Mouse (Mus musculus): ENCODE measurements around the gene Dusp3.

Gene Dusp3

DNA sequence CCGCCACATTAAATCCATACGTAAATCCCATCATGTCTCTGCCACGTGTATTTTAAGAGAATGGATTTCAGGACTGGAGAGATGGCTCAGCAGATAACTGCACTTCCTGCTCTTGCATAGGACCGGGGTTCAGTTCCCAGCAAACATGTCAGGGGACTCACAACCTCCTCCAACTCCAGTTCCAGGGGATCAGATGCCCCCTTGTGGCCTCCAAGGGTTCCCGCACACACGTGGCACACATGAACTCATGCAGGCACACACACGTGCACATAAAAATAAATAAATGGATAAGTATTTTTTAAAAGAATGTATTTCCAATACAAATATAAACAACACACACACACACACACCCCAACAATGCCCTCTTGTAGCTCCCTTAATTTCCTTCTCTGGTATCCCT, 9.9 kb downstream of the Dusp3 start:
- DNase-seq (ENCODE audit: low spot score in 2 of 2), result no peak

DNA sequence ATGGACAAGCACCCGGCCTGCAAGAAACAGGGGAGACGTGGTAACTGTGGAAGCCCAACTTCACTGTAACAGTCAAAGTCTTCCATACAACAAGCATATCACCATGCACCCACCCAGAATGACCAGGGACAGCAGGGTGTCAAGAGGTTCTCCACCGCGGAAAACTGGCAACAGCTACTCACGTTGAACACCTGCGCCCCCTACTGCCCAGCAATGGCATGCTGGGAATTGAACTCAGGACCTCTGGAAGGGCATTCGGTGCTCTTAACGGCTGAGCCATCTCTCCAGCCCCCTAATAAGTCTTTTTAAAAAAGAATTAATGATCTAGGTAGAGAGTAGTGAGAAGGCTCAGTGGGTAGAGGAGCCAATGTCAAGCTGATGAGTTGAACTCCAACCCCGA, 11.9 kb downstream of the Dusp3 start:
- DNase-seq (ENCODE audit: low spot score in 2 of 2), result no peak

DNA sequence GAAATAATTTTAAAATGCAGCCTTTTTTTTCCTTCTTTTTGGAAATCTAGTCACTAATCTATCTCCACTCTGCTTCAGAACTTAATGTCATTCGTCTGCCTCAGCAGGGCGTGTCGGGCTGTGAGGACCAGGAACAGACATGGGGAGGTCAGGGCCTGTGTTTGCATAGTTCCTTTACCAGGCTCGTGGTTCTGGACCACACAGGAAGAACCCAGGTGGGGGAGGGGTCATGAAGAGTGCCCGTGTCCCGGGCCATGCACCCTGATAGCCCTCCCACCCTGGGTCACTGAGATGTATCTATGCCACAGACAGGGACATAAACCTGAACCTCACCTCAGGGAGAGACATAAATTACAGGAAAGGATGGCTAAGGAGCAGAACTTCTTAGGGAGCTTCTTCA, 12.6 kb downstream of the Dusp3 start:
- no peak for DNase-seq (ENCODE audit: low spot score in 2 of 2)

DNA sequence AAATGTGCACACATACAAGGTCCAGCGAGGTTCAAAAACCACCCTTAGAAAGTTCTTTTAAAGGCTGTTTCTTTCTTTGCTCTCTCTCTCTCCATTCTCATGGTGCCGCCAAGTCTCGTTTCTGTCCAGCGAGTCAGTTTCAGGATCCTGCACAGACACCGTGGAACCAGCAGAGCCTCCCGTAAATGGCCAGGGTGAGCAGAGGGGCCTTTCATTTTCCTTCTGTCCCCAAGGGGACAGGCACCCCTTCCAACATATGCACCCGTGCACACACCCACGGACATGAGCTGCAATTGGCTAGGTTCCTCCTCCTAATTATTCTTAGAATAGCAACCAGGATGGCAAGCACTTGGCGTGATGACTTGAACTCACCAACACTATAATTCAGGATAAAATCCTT, 13.3 kb downstream of the Dusp3 start:
- DNase-seq (ENCODE audit: low spot score in 2 of 2), result no peak

DNA sequence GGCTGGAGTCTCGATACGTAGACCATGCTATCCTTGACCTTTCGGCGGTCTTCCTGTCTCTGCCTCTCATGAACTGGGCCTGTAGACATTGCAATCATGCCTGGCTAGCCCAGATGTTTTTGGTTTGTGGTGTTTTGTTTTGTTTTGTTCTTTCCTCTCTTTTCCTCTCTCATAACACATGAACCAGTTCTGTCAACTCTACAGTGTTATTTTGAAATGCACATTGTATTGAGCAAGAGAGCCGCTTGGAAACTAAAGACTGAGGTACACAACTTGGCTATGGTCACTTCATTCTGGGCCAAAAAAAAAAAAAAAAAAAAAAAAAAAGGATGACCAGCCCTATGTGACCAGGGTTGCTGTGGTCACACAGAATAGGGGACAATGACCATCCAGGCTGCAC, 14.2 kb downstream of the Dusp3 start:
- no peak for DNase-seq (ENCODE audit: low spot score in 2 of 2)

DNA sequence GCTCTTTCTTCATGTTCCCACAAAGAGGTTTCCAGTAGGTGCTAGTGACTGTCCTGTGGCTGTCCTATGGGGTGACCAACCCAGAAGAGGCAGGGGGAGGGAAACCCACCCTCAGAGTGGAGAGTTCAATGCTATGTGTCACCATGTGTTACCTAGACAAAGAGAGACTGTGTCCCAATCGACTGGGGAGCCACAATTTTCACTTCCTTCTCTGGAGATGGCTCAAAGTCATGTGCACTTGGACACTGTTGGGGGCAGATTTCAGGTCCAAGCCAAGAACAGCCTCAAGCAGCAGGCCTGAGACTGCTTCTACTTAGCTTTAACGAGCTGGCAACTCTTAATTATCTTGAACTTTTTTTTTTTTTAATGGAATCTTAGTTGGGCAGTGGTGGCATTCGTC, 14.7 kb downstream of the Dusp3 start:
- DNase-seq (ENCODE audit: low spot score in 2 of 2), result no peak

DNA sequence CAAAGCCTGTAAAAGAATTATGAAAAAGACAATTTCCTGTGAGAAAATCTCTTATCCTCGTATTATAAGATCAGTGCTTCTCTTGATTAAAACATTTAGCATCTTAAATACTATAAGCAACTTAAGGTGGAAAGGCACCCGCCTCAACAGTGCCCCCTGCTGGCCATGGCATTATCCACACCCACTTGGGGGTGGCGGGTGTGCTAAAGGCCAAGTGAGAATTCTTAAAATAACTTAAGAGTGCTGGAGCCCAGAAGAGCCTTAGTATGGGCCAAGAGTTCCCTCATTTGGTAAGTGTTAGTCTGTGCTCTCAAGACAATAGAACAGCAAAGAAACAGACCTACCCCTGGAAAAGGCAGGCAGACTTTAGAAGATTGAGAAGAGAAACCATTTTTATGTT, 15.4 kb downstream of the Dusp3 start:
- peak in 1 of 2 experiments; percentile 80 for DNase-seq (ENCODE audit: low spot score in 2 of 2)

DNA sequence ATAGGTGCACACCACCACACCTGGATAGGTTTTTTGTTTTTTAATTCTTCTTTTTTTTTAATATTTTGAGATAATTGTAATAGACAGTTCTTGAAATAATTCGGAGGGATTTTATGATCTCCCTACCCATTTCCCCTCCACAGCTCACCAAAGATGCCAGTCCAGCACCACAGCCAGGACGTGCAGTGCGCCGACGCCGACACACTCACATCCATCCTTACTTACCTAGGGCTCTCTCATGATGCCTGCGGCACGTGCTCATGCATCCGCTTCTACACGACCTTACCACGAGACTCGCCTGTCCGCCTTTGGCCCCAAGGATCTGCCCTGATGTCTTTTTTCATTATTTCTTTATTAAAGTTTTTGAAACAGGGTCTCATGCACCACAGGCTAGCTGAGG, 17.0 kb downstream of the Dusp3 start:
- DNase-seq (ENCODE audit: low spot score in 2 of 2), result no peak

DNA sequence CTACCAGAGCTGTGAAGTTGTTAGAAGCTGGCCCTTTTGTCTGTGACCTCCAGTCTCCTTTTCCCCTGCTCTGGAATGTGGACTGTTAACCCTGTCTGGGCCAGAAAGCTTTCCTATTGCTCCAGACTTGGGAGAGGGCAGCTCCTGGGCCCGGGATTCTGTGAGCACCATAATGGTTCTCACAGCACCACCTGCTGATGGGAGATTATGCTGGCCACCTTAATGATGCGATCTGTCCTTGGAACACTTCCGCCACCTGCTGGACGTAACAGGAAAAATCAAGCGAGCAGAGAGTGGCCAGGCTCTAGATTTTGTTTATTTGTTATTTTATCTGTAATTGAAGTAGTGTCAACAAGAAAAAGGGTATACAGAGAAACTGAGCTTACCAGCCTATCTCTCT, 18.0 kb downstream of the Dusp3 start:
- DNase-seq (ENCODE audit: low spot score in 2 of 2), result peak; percentile 63 to 83

DNA sequence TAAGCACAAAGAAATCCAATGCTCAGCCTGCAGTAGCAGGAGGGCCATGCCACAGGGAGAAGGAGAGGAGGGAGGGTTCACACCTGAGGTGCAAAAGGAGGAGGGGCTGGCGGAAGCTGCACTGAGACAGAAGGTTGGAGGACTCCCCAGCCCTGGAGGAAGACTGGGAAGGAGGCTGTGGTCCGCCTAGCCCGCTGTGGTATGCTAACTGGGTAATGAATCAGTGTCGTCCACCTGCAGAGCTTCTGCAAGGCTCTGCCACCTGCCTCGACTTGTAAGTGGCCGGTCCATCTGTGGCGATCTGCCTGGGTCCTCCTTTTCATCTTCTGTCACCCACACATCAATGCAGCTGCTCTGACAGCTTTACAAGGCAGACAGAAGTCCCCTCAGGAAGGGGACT, 18.5 kb downstream of the Dusp3 start:
- no peak for DNase-seq (ENCODE audit: low spot score in 2 of 2)

DNA sequence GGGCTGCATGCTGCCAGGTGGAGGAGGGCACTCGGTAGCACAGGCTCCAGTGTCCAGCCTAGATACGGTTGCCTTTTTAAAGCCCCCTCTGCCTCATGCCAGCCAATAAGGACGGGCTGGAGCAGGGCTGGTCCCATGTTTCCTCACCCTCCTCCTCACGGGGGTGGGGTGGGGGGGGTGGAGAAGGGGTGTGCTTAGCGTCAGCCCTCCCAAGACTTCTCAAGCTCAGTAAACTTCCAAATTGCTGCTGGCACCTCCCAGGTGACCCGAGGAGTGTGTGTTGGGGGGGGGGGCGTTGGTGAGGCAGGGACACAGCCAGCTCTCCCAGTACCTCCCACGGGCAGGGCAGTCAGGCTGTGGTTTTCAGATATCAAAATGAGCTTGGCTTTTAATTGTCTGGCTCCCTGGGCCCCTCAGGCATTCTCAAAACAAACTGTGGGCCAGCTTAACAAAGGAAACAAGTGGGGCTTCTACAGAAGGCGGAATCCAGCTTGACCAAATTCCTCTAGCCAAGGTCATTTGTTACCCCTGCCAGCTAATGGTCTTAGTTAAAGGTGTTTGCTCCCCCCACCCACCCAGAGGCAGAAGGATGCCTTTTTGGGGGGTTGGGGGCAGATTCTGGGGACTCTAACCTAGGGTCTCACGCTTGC, 19.7 kb downstream of the Dusp3 start, which contains the start of gene Sost:
TSS of gene Sost (minus strand) at position 51 of the 650 bp plus-strand sequence.
- no peak for DNase-seq (ENCODE audit: low spot score in 2 of 2)

DNA sequence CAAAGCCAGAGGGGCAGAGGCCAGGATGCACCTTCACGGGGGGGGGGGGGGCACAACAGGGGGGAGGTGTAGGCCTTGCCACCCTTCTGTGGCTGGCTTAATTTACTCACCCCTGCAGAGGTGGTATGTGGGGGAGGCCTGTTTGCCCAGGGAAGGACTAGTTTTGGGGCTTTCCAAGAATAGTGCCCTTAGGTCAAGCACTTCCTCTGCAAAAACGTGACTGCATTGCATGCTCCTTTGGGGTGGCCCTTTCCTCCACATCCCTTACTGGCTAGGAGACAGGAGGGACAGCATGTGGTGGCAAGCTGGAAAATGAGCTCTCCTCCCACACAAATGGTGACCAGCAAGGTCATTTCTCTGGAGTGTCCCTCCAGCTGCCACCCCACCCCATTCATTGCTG, 21.3 kb downstream of the Dusp3 start:
- DNase-seq (ENCODE audit: low spot score in 2 of 2), result no peak

DNA sequence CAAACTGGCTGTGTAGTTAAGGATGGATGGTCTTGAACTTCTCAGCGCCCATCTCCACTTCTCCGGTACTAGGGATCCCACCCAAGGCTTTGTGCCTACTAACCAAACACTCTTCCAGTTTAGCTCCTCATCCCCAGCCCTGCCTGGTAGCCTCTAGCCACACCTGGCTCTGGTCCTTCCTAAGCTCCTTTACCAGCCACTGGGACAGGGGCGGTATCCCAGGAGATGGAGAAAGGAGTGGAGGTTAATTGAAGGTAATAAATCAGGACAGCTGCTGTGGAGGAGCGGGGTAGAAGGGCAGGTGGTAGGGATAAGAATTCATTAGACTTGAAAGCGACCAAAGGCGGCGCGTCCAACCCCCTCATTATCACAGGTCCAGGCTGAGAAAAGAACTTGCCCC, 22.2 kb downstream of the Dusp3 start:
- DNase-seq (ENCODE audit: low spot score in 2 of 2), result no peak

DNA sequence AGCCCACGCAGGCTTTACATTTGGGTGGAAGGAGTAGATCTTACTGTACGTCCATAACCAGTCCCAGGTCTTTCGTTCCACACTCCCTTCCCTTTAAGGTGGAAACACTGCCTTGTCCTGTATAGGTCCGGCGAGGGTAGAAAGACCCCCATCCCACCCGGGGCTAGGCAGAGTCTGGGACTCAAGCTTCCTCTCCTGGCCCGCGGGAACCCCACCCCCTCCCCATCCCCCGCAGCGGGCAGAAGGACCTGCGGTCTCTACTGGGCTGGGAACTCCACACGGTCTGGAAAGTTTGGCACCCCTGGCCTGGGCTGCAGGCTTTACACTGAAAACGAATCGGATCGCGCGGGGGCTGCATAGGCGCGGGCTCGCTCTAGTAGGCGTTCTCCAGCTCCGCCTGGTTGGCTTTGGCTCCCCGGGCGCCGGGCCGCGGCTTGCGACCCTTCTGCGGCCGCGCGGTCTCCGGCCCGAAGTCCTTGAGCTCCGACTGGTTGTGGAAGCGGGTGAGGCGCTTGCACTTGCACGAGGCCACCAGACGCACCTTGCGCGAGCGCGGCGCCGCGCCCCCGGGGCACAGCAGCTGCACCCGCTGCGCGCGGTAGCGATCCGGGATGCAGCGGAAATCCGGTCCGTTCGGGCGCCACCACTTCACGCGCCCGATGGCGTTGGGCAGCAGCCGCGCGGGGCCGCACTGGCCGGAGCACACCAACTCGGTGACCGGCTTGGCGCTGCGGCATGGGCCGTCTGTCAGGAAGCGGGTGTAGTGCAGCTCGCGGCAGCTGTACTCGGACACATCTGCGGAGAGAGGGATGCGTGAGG, 23.1 kb downstream of the Dusp3 start:
- peak in 1 of 2 experiments; percentile 66 for DNase-seq (ENCODE audit: low spot score in 2 of 2)

DNA sequence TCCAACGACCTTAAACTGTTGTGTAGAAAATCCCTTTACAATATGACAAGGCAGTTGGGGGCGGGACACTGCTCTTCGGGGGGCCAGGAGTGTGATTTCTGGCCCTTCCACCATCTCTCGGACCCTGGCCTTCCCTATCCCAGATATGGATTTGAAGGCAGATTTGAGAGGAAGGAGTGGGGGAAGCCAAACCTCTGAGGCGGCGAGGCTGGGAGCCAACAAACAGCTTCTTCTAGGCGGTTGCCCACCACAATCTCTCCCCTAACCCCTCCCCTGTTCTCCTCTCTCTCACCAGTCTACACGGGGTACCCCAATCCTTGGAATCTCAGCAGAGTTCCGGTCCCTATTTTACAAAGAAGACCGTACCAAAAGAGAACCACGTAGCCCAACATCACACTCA, 23.8 kb downstream of the Dusp3 start:
- DNase-seq (ENCODE audit: low spot score in 2 of 2), result no peak

DNA sequence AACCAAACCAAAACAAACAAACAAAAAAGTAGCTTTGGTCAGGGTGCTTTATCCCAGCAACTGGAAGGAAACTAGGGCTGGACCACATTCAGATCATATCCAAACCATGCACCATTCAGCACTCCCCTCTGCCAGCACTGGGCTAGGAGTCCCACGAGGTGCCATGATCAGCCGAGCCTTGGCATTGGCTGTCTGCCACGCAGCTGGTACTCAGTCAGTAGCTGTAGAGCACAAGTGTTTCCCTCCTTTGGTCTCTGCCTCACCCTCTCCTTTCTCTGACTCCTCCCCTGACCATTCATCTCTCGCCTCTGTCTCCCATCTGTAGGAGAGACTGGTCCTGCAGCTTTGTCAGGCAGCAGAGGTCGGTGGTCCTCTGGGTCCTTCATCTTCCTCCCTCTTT, 29.3 kb downstream of the Dusp3 start:
- DNase-seq (ENCODE audit: low spot score in 2 of 2), result no peak

DNA sequence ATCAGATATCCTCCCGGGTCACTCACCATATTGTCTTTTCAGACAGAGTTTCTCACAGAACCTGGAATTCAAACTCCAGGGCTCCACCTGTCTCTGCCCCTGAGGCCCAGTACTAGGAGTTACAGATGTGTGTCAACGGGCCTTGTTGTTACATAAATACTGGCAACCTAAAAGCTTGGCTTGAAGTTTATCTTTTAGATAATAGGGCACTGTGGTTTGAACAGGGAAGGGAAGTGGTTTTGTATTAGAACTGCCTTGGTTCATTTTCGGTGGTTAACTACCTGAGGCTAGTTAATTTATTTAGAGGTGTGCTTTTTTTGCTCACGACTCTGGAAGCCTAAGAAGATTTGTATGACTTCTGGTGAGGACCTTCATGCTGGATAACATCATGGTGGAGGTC, 33.4 kb downstream of the Dusp3 start:
- no peak for DNase-seq (ENCODE audit: low spot score in 2 of 2)

DNA sequence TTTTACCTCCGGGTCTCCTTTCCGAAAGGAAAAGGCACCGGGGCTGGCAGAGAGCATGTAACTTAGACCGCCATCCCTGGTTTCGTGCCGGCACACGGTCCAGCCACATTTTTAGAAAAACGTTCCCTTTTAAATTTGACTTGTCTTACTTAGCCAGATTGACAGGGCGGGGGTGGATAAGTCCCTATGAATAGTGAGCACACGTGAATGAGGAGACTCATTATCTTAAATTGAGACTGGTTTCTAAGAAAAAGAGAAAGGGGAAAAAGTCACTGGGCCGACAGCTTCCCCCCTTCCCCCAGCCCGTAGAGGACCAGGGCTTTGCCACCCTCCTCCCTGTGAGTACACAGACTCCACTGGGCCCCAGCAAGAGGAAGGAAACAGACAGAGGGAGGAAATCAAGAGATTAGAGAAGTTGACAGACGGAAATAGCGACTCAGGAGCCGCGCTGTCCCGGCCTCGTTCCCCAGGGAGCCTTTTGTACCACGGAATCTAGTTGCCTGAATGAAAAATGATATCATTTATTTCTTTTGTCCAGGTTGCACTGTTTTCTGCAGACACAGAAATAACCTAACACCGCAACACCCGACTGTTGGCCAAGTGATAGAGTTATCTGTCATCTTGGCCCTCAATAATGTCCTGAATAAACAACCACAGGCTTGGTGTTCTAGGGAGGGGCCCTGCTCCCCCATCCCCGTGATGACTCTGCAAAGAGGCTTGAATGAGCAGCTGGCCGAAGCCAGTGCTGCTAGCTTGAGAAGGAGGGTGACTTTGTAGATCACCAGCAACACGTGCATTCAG, 34.1 kb downstream of the Dusp3 start:
- peak in 1 of 2 experiments; percentile 44 for DNase-seq (ENCODE audit: low spot score in 2 of 2)

DNA sequence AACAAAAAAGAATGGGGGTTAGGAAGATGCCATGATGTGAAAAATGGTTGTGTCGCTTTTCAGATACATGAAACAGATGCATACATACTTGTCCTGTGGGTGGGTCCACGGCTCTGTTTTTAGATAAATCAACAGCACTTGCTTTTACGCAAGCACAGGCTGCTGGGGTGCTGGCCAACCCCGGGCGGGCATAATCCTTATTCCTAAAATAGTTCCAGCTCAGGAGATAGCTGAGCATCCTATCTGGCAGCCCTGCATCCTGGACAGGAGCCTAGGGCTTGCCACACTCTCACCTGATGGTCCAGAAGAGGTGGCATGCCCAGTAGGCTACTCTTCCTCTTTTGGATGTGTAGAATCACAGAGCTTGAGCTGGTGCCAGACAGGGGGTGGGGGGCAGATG, 36.8 kb downstream of the Dusp3 start:
- no peak for DNase-seq (ENCODE audit: low spot score in 2 of 2)

DNA sequence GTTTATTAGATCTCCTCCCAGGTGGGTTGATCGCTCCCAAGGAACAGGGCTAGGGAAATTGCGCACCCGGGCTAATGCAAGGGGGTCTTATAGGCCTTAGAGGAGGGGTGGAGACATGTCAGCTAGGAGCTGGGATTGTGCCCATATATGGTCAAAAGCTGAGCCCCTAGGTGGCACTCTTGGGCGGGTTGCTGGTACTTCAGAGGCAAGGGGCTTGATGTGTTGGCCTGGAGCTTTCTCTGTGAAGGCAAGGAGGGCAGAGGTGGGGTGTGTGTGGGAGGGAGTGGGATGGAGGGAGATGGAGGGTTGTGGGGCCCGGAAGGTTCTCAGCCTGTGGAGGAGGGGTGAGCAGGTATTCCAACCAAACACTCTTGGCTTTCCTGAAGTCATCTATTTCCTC, 40.3 kb downstream of the Dusp3 start:
- DNase-seq (ENCODE audit: low spot score in 2 of 2), result no peak

DNA sequence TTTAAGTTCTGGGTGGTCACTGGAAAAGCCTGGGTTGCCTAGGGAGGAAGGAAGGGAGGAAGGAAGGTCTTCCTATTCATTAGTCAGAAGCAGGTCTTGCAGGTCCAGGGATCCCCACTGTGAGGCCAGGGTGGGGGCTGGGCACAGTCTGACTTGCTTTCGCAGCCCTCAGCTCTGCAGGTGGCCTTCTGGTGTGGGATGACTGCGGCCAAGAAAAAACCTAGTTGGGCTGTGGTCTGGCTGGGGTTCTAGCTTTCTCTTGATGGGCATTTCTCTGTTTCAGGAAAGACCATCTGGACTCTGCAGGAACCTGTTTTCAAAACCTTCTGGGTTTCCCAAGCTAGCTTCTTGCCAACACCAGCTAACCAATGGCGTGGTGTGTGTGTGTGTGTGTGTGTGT, 43.8 kb downstream of the Dusp3 start:
- DNase-seq (ENCODE audit: low spot score in 2 of 2), result no peak

DNA sequence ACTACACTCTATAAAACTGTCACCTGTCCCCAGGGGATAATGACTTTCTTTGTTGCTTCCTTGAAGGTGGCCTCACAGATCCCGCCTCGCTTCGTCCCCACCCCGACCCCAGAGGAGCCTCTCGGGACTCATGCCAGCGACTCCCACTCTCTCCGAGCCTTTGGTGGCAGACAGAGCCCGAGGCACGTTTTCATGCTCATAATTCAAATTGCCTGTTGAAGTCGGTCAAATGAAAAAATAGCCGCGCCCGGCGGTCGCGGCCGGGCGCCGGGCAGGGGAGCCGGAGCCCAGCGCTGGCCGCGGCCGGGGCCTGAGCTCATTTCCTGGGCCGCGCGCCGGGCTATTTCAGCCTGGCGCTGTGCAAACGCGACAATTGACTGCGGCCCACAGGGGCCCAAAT, 49.7 kb downstream of the Dusp3 start:
- no peak for DNase-seq (ENCODE audit: low spot score in 2 of 2)

DNA sequence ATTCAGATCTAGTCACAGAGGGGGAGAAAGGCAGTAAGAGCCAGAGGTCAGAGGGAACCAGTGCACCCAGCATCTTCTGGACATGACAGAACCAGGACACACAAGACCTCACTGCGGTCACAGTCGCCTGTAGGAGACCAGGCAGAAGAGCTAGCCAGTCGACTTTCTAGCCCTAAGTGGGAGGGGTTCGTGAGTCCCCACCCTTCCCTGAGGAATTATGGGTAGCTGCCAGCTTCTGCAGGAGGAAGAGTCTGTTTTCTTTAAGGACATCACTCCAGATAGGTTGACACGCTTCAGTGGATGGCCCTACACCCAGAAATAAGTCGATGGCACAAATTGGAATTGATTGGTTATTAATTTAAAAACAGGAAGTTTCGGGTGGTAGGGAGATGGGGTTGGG, 50.4 kb downstream of the Dusp3 start:
- no peak for DNase-seq (ENCODE audit: low spot score in 2 of 2)

Data from spleen, postnatal 4 days (tissue).